In the genomic region with DNA sequence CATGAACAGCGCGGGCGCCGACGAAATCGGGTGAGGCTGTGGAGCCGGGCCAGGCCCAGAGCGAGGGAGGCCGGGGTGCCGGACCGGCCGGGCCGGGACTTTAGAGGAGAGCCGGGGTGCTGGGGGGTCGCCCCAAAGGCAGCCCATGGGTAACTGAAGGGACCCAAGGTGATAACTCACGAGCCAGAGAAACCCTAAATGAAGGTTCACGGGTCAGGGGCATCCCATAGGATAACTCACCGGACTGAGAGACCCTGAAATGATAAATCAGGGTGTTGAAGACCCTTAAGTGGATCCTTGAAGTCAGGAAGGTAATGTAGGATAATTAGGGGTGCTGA, we compare ENCODE assay signal across 8 mouse cellular contexts. TPM values are rescaled to one million over a fixed set of nuclear protein-coding genes. Genes with fewer than 3 reads are reported as not detected.
DNase-seq lines count a peak whose midpoint lies in the region; ATAC-seq and TF ChIP-seq lines count a peak whose summit lies in the region.

No protein-coding gene starts in this region.

- H3K36me3 ChIP-seq in kidney, embryonic 16.5 days (ENCODE audit: insufficient read depth, low read length): 0 out of 2 replicates have a peak, but pooled peaks cover 6% of the 10 kb centered on the region
- peaks cover 32% of the 10 kb centered on the region for H3K36me3 ChIP-seq in embryonic facial prominence, embryonic 10.5 days (replicated peaks)
- peaks cover 5% of the 10 kb centered on the region; the same call in 1 of the 2 replicates for H3K36me3 ChIP-seq in hindbrain, postnatal 0 days (ENCODE audit: insufficient read depth, low read length)
- 0 out of 2 replicates have a peak, but pooled peaks cover 4% of the 10 kb centered on the region for H3K36me3 ChIP-seq in midbrain, postnatal 0 days (ENCODE audit: insufficient read depth, low read length)

- no peak for DNase-seq in kidney, postnatal 25 days
- DNase-seq in embryonic facial prominence, embryonic 10.5 days (ENCODE audit: low spot score): no peak
- no peak for DNase-seq in hindbrain, postnatal 0 days (ENCODE audit: low spot score)
- no peak for DNase-seq in midbrain, postnatal 0 days (ENCODE audit: low spot score)
- DNase-seq in thymus, adult 18-20 months: no peak
- no peak for DNase-seq in cerebellum, adult 9-10 months

- TF ChIP-seq CTCF in hindbrain, postnatal 0 days (IDR thresholded peaks at IDR 0.05; ENCODE audit: low read depth): no peak
- no peak for TF ChIP-seq CTCF in midbrain, postnatal 0 days (IDR thresholded peaks at IDR 0.05)

- no peak for ATAC-seq in kidney, embryonic 16.5 days (ENCODE audit: low FRiP score, low TSS enrichment)
- ATAC-seq in hindbrain, postnatal 0 days: no peak
- ATAC-seq in midbrain, postnatal 0 days (ENCODE audit: low FRiP score): peak; percentile 12; the same call in 1 of the 2 replicates
- no peak for ATAC-seq in megakaryocyte-erythroid progenitor cell, adult 5-6 weeks (replicated peaks; ENCODE audit: low FRiP score, low TSS enrichment, poor library complexity, severe bottlenecking)

- peak overlapping the region; percentile 72 for H3K4me2 ChIP-seq in kidney, embryonic 16.5 days (replicated peaks; ENCODE audit: low read depth, low read length)
- peak overlapping the region; percentile 72 for H3K4me2 ChIP-seq in hindbrain, postnatal 0 days (ENCODE audit: low read depth, low read length)
- peak overlapping the region; percentile 72 for H3K4me2 ChIP-seq in midbrain, postnatal 0 days (ENCODE audit: low read depth, low read length, poor library complexity, severe bottlenecking)

- H3K4me3 ChIP-seq in kidney, embryonic 16.5 days (ENCODE audit: low read length): peak overlapping the region; percentile 98
- peak overlapping the region; percentile 98 for H3K4me3 ChIP-seq in embryonic facial prominence, embryonic 10.5 days
- peak overlapping the region; percentile 94 for H3K4me3 ChIP-seq in hindbrain, postnatal 0 days (ENCODE audit: low read length)
- peak overlapping the region; percentile 79 for H3K4me3 ChIP-seq in midbrain, postnatal 0 days (ENCODE audit: low read depth, low read length)

- H3K27me3 ChIP-seq in kidney, embryonic 16.5 days (ENCODE audit: insufficient read depth, low read length): no peaks in the 10 kb centered on the region
- no peaks in the 10 kb centered on the region for H3K27me3 ChIP-seq in embryonic facial prominence, embryonic 10.5 days (replicated peaks; ENCODE audit: low read depth, poor library complexity, severe bottlenecking)
- no peaks in the 10 kb centered on the region for H3K27me3 ChIP-seq in hindbrain, postnatal 0 days (ENCODE audit: insufficient read depth, low read length)
- H3K27me3 ChIP-seq in midbrain, postnatal 0 days (ENCODE audit: insufficient read depth, low read length): no peaks in the 10 kb centered on the region

- WGBS in kidney, embryonic 16.5 days: under 1% methylated on average over 18 of the region's 18 CpGs
- WGBS in embryonic facial prominence, embryonic 10.5 days: under 1% methylated on average over 18 of the region's 18 CpGs
- WGBS in hindbrain, postnatal 0 days: 0% methylated on average over 18 of the region's 18 CpGs
- WGBS in midbrain, postnatal 0 days: 0% methylated on average over 18 of the region's 18 CpGs

- H3K4me1 ChIP-seq in kidney, embryonic 16.5 days (ENCODE audit: insufficient read depth, low read length): peaks cover 42% of the 10 kb centered on the region
- H3K4me1 ChIP-seq in embryonic facial prominence, embryonic 10.5 days: peaks cover 64% of the 10 kb centered on the region
- H3K4me1 ChIP-seq in hindbrain, postnatal 0 days (ENCODE audit: insufficient read depth, low read length): peaks cover 32% of the 10 kb centered on the region
- H3K4me1 ChIP-seq in midbrain, postnatal 0 days (ENCODE audit: insufficient read depth, low read length): peaks cover 20% of the 10 kb centered on the region

- H3K27ac ChIP-seq in kidney, embryonic 16.5 days (ENCODE audit: low read length): peak overlapping the region; percentile 72
- peak overlapping the region; percentile 98 for H3K27ac ChIP-seq in embryonic facial prominence, embryonic 10.5 days (replicated peaks)
- H3K27ac ChIP-seq in hindbrain, postnatal 0 days: peak overlapping the region; percentile 80
- peak overlapping the region; percentile 75 for H3K27ac ChIP-seq in midbrain, postnatal 0 days (ENCODE audit: low read depth, low read length)

- H3K9me3 ChIP-seq in kidney, embryonic 16.5 days (ENCODE audit: low read length): no peaks in the 10 kb centered on the region
- no peaks in the 10 kb centered on the region for H3K9me3 ChIP-seq in embryonic facial prominence, embryonic 10.5 days
- H3K9me3 ChIP-seq in hindbrain, postnatal 0 days (ENCODE audit: low read length): no peaks in the 10 kb centered on the region
- no peaks in the 10 kb centered on the region for H3K9me3 ChIP-seq in midbrain, postnatal 0 days (ENCODE audit: low read length)

- peak overlapping the region; percentile 97 for H3K9ac ChIP-seq in kidney, embryonic 16.5 days (replicated peaks; ENCODE audit: low read length)
- peak overlapping the region; percentile 98 for H3K9ac ChIP-seq in hindbrain, postnatal 0 days (replicated peaks; ENCODE audit: low read length)
- H3K9ac ChIP-seq in midbrain, postnatal 0 days (replicated peaks; ENCODE audit: low read length, poor library complexity, severe bottlenecking): peak overlapping the region; percentile 97

RNA-seq across cellular contexts. Expression of gene Dazap1, which starts 3.8 kb away (rescaled TPM):
- 52.7 and 55.4 TPM in 2 replicates for polyA plus RNA-seq in kidney, embryonic 16.5 days (2015; fragmentation: Nextera tagmentation; extraction: Ambion mirVana)
- polyA plus RNA-seq in embryonic facial prominence, embryonic 10.5 days (2016; fragmentation: Nextera tagmentation; extraction: Ambion mirVana): 56.2 and 58.5 TPM in 2 replicates
- 79.1 and 104 TPM in 2 replicates for total RNA-seq in hindbrain, postnatal 0 days (2014; rRNA removed)
- 38.5 and 39.4 TPM in 2 replicates for polyA plus RNA-seq in hindbrain, postnatal 0 days (2015; fragmentation: Nextera tagmentation; extraction: Ambion mirVana)
- 107 and 109 TPM in 2 replicates for total RNA-seq in midbrain, postnatal 0 days (2014; rRNA removed)
- 34.2 and 34.5 TPM in 2 replicates for polyA plus RNA-seq in midbrain, postnatal 0 days (2015; fragmentation: Nextera tagmentation; extraction: Ambion mirVana)
- total RNA-seq in megakaryocyte-erythroid progenitor cell, adult 5-6 weeks (2014; fragmentation: Nextera tagmentation): 152 and 163 TPM in 2 replicates
- total RNA-seq in megakaryocyte-erythroid progenitor cell, adult 5-6 weeks (2017): 269 and 335 TPM in 2 replicates

RNA-seq across cellular contexts. Expression of gene Gamt, which starts 4.3 kb away (rescaled TPM):
- 38.1 and 38.3 TPM in 2 replicates for polyA plus RNA-seq in kidney, embryonic 16.5 days (2015; fragmentation: Nextera tagmentation; extraction: Ambion mirVana)
- 24.4 and 25.0 TPM in 2 replicates for polyA plus RNA-seq in embryonic facial prominence, embryonic 10.5 days (2016; fragmentation: Nextera tagmentation; extraction: Ambion mirVana)
- 40.9 and 44.5 TPM in 2 replicates for total RNA-seq in hindbrain, postnatal 0 days (2014; rRNA removed)
- 32.4 and 35.9 TPM in 2 replicates for polyA plus RNA-seq in hindbrain, postnatal 0 days (2015; fragmentation: Nextera tagmentation; extraction: Ambion mirVana)
- total RNA-seq in midbrain, postnatal 0 days (2014; rRNA removed): 12.5 and 14.3 TPM in 2 replicates
- polyA plus RNA-seq in midbrain, postnatal 0 days (2015; fragmentation: Nextera tagmentation; extraction: Ambion mirVana): 16.8 and 19.6 TPM in 2 replicates
- 1.2 and 1.7 TPM in 2 replicates for total RNA-seq in megakaryocyte-erythroid progenitor cell, adult 5-6 weeks (2014; fragmentation: Nextera tagmentation)
- total RNA-seq in megakaryocyte-erythroid progenitor cell, adult 5-6 weeks (2017): 2.1 and 3.0 TPM in 2 replicates

RNA-seq across cellular contexts. Expression of gene Ndufs7, which starts 16.2 kb away (rescaled TPM):
- polyA plus RNA-seq in kidney, embryonic 16.5 days (2015; fragmentation: Nextera tagmentation; extraction: Ambion mirVana): 398 and 444 TPM in 2 replicates
- polyA plus RNA-seq in embryonic facial prominence, embryonic 10.5 days (2016; fragmentation: Nextera tagmentation; extraction: Ambion mirVana): 303 and 309 TPM in 2 replicates
- total RNA-seq in hindbrain, postnatal 0 days (2014; rRNA removed): 246 and 291 TPM in 2 replicates
- polyA plus RNA-seq in hindbrain, postnatal 0 days (2015; fragmentation: Nextera tagmentation; extraction: Ambion mirVana): 410 and 430 TPM in 2 replicates
- 193 and 201 TPM in 2 replicates for total RNA-seq in midbrain, postnatal 0 days (2014; rRNA removed)
- 358 and 388 TPM in 2 replicates for polyA plus RNA-seq in midbrain, postnatal 0 days (2015; fragmentation: Nextera tagmentation; extraction: Ambion mirVana)
- 196 and 302 TPM in 2 replicates for total RNA-seq in megakaryocyte-erythroid progenitor cell, adult 5-6 weeks (2014; fragmentation: Nextera tagmentation)
- total RNA-seq in megakaryocyte-erythroid progenitor cell, adult 5-6 weeks (2017): 103 and 168 TPM in 2 replicates

RNA-seq across cellular contexts. Expression of gene Rps15, which starts 27.1 kb away (rescaled TPM):
- polyA plus RNA-seq in kidney, embryonic 16.5 days (2015; fragmentation: Nextera tagmentation; extraction: Ambion mirVana): 899 and 901 TPM in 2 replicates
- 1,079 and 1,119 TPM in 2 replicates for polyA plus RNA-seq in embryonic facial prominence, embryonic 10.5 days (2016; fragmentation: Nextera tagmentation; extraction: Ambion mirVana)
- 1,031 and 1,483 TPM in 2 replicates for total RNA-seq in hindbrain, postnatal 0 days (2014; rRNA removed)
- 676 and 682 TPM in 2 replicates for polyA plus RNA-seq in hindbrain, postnatal 0 days (2015; fragmentation: Nextera tagmentation; extraction: Ambion mirVana)
- 971 and 1,162 TPM in 2 replicates for total RNA-seq in midbrain, postnatal 0 days (2014; rRNA removed)
- 633 and 645 TPM in 2 replicates for polyA plus RNA-seq in midbrain, postnatal 0 days (2015; fragmentation: Nextera tagmentation; extraction: Ambion mirVana)
- total RNA-seq in megakaryocyte-erythroid progenitor cell, adult 5-6 weeks (2014; fragmentation: Nextera tagmentation): 4,307 and 4,493 TPM in 2 replicates
- 2,815 and 2,969 TPM in 2 replicates for total RNA-seq in megakaryocyte-erythroid progenitor cell, adult 5-6 weeks (2017)

RNA-seq across cellular contexts. Expression of gene Apc2, which starts 30.7 kb away (rescaled TPM):
- 1.6 and 1.9 TPM in 2 replicates for polyA plus RNA-seq in kidney, embryonic 16.5 days (2015; fragmentation: Nextera tagmentation; extraction: Ambion mirVana)
- polyA plus RNA-seq in embryonic facial prominence, embryonic 10.5 days (2016; fragmentation: Nextera tagmentation; extraction: Ambion mirVana): 11.8 and 12.6 TPM in 2 replicates
- 358 and 374 TPM in 2 replicates for total RNA-seq in hindbrain, postnatal 0 days (2014; rRNA removed)
- polyA plus RNA-seq in hindbrain, postnatal 0 days (2015; fragmentation: Nextera tagmentation; extraction: Ambion mirVana): 81.3 and 97.6 TPM in 2 replicates
- total RNA-seq in midbrain, postnatal 0 days (2014; rRNA removed): 370 and 395 TPM in 2 replicates
- polyA plus RNA-seq in midbrain, postnatal 0 days (2015; fragmentation: Nextera tagmentation; extraction: Ambion mirVana): 95.3 and 110 TPM in 2 replicates
- total RNA-seq in megakaryocyte-erythroid progenitor cell, adult 5-6 weeks (2014; fragmentation: Nextera tagmentation): 0.07 TPM in 1 of 2 replicates, not detected in the other
- total RNA-seq in megakaryocyte-erythroid progenitor cell, adult 5-6 weeks (2017): not detected in 2 replicates
